Mouse (Mus musculus): Measurements from ENCODE around the gene Cc2d1a.

- no peak for TF ChIP-seq CTCF (IDR thresholded peaks at IDR 0.05)
- TF ChIP-seq POLR2A (IDR thresholded peaks at IDR 0.05; ENCODE audit: insufficient read depth, low read depth, low read length), result no peak
Observed at GRCm38 (mm10) chr8:84157620-84158019, 9.9 kb upstream of the Cc2d1a start.

Measured in heart, adult 2 months (tissue).